Mouse (Mus musculus) hindbrain, embryonic 13.5 days (tissue): ENCODE measurements around the gene Commd1. TPM values are rescaled to one million over a fixed set of nuclear protein-coding genes. Genes with fewer than 3 reads are reported as not detected.

Source experiments
- ATAC-seq: fragments of 200-750 bp; cut with Nextera tagmentation; 2 replicates; pipeline ENCODE4 v1.8.0; 2017; ENCODE audit warnings: moderate TSS enrichment; ENCODE audit not compliant: low FRiP score
- H3K27ac ChIP-seq: fragments of 300-500 bp; sonication (generic); 2 replicates; pipeline ENCODE4 v1.5.1; 2015; ENCODE audit warnings: inconsistent platforms, mild to moderate bottlenecking, moderate library complexity
- H3K27me3 ChIP-seq: fragments of 300-500 bp; sonication (generic); 2 replicates; pipeline ENCODE4 v1.6.1; 2015; ENCODE audit warnings: mild to moderate bottlenecking, inconsistent platforms
- H3K36me3 ChIP-seq: fragments of 300-500 bp; sonication (generic); 2 replicates; pipeline ENCODE4 v1.6.1; 2015; ENCODE audit warnings: mild to moderate bottlenecking, inconsistent platforms
- H3K4me1 ChIP-seq: fragments of 300-500 bp; sonication (generic); replicated peaks from 2 replicates; pipeline ENCODE4 v1.6.1; 2015; ENCODE audit warnings: inconsistent platforms
- H3K4me2 ChIP-seq: fragments of 300-500 bp; sonication (generic); 2 replicates; pipeline ENCODE4 v1.6.1; 2015; ENCODE audit warnings: inconsistent platforms, mild to moderate bottlenecking, moderate library complexity
- H3K4me3 ChIP-seq: fragments of 300-500 bp; sonication (generic); 2 replicates; pipeline ENCODE4 v1.5.1; 2015; ENCODE audit warnings: mild to moderate bottlenecking, inconsistent platforms
- H3K9ac ChIP-seq: fragments of 300-500 bp; sonication (generic); 2 replicates; pipeline ENCODE4 v1.6.1; 2015; ENCODE audit warnings: mild to moderate bottlenecking, inconsistent platforms
- H3K9me3 ChIP-seq: fragments of 300-500 bp; sonication (generic); 2 replicates; pipeline ENCODE4 v1.6.1; 2016; ENCODE audit warnings: inconsistent platforms
- WGBS: fragments of 180-500 bp; shearing (Covaris S2); methylation state at CpG from one replicate; pipeline ENCODE4 v1.1.7; 2015; 5-methylcytosine and 5-hydroxymethylcytosine counted together
- polyA plus RNA-seq: library from polyadenylated mRNA; unstranded; fragments of >200 nt; fragmentation: Nextera tagmentation; extraction: Ambion mirVana; gene quantifications from 2 replicates; pipeline ENCODE4 v1.2.1, GENCODE M21; 2015

Gene Commd1
- polyA plus RNA-seq, 1 experiment from 2014 or later: 301 TPM

DNA sequence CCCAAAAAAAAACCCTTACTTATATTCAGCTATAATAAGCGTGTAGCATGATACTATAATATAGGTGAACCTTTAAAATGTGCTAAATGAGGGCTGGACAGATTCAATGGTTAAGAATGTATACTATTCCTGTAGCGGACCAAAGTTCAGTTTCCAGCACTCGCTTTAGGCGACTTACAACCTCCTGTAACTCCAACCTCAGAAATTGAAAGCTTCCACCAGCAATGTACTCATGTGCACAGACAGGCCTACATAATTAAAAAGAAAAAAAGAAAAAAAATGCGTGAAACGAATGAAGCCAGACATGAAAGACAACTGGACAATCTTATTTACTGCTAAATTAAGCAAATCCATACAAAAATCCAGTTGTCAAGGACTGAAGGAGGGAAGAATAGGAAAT, 664 bp upstream of the Commd1 start:
- Histone ChIP-seq H3K36me3 (peaks cover 6% of the 10 kb centered on the region; the same call in 1 of the 2 replicates), H3K9me3 (no peaks in the 10 kb centered on the region), H3K27me3 (no peaks in the 10 kb centered on the region), H3K4me3 (no peak overlapping the region), H3K4me1 (peaks cover 32% of the 10 kb centered on the region), H3K4me2 (peak overlapping the region; percentile 86; the same call in 1 of the 2 replicates), H3K27ac (no peak overlapping the region), H3K9ac (no peak overlapping the region)
- no peak for ATAC-seq
- WGBS: 79% methylated on average over 6 of the region's 6 CpGs

DNA sequence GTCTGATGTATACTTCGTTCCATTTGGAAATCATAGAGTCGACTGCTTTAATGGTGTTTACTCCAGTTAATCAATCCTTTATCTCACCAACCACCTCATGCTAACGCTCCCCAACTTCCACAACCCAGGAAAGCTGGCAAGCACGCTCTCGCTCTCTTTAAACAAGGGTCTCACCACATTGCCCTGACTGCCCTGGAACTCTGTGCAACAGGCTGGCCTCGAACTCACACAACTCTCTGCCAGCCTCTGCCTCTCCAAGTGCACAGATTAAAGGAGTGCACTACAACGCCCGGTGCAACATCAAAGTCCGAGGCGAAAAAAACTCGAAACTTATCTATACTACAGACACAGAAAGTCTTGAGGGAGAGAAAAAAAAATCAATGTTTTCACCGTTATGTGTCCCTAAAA, 635 bp downstream of the Commd1 start:
- peak overlapping the region; percentile 94 for H3K27ac ChIP-seq
- H3K36me3 ChIP-seq: peaks cover 12% of the 10 kb centered on the region
- peak overlapping the region; percentile 64 for H3K4me3 ChIP-seq
- WGBS: 5% methylated on average over 12 of the region's 12 CpGs
- peaks cover 44% of the 10 kb centered on the region for H3K4me1 ChIP-seq
- peak; percentile 56 for ATAC-seq
- peak overlapping the region; percentile 86 for H3K4me2 ChIP-seq
- no peaks in the 10 kb centered on the region for H3K27me3 ChIP-seq
- H3K9ac ChIP-seq: peak overlapping the region; percentile 82
- no peaks in the 10 kb centered on the region for H3K9me3 ChIP-seq

DNA sequence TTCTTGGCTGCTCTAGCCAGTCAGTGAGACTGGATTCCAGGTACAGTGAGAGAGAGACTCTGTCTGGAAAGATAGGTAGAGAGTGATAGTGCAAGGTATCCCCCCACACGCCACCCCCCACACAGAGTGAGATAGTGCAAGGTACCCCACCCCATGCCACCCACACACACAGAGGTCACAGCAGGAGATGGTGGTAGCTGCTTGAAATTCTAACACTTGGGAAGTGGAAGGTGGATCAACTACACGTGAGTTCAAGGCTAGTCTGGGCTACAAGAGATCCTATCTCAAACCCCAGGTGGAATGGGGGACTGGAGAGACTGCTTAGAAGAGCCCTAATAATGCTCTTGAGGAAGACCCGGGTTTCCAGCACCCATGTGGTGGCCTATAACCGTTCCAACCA, 1.1 kb downstream of the Commd1 start:
- peak overlapping the region; percentile 86 for H3K4me2 ChIP-seq
- peak overlapping the region; percentile 94; the same call in 1 of the 2 replicates for H3K27ac ChIP-seq
- 0 out of 2 replicates have a peak, but pooled peaks have one; percentile 2 for ATAC-seq
- no peaks in the 10 kb centered on the region for H3K27me3 ChIP-seq
- no peaks in the 10 kb centered on the region for H3K9me3 ChIP-seq
- peak overlapping the region; percentile 64 for H3K4me3 ChIP-seq
- peaks cover 14% of the 10 kb centered on the region for H3K36me3 ChIP-seq
- peak overlapping the region; percentile 82 for H3K9ac ChIP-seq
- H3K4me1 ChIP-seq: peaks cover 49% of the 10 kb centered on the region
- 48% methylated on average over 4 of the region's 4 CpGs for WGBS

DNA sequence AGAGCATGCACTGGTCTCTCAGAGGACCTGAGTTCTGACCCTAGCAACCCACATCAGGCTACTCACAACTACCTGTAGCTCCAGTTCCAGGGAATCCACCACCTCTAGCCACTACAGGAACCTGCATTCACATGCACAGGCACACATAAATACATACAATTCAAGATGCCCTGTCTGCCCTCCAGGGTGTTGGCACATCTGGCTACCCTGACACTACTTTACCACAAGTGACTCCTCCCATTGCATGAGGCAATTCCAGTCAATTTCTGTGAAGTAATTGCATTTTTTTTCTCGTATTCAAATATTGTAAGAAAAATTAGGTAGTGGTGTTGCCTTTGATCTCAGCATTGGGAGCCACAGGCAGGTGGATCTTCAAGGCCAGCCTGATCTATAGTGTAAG, 3.0 kb downstream of the Commd1 start:
- no peak overlapping the region for H3K27ac ChIP-seq

DNA sequence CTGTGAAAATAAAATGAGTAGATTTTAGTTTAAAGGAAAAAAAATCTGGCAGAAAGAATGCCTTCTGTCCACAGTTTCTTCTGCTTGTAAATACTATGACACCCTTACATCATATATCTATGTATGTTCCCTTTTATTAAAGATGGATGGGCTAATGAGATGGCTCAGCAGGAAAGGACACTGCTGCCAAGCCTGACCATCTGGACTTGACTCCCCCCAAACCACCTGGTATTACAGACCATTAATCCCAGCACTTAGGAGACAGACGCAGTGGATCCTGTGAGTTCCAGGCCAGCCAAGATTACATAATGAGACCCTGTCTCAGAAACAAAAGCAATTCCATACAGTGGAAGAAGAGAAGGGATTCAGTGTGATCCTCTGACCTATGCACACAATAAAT, 3.5 kb downstream of the Commd1 start:
- H3K27ac ChIP-seq: no peak overlapping the region
- H3K36me3 ChIP-seq: peaks cover 22% of the 10 kb centered on the region
- H3K9me3 ChIP-seq: 0 out of 2 replicates have a peak, but pooled peaks cover 3% of the 10 kb centered on the region
- H3K4me1 ChIP-seq: peaks cover 67% of the 10 kb centered on the region
- no peak overlapping the region for H3K4me3 ChIP-seq
- no peak overlapping the region for H3K9ac ChIP-seq
- no peaks in the 10 kb centered on the region for H3K27me3 ChIP-seq
- WGBS: 57% methylated on average over 1 of the region's 1 CpGs
- ATAC-seq: no peak
- no peak overlapping the region for H3K4me2 ChIP-seq

More for the DNA sequence above, 3.0 kb downstream of the Commd1 start:
- Histone ChIP-seq H3K4me1 (peaks cover 62% of the 10 kb centered on the region), H3K36me3 (peaks cover 17% of the 10 kb centered on the region), H3K9ac (no peak overlapping the region), H3K4me3 (no peak overlapping the region), H3K9me3 (no peaks in the 10 kb centered on the region), H3K4me2 (no peak overlapping the region), H3K27me3 (no peaks in the 10 kb centered on the region)
- no peak for ATAC-seq
- 93% methylated on average over 1 of the region's 1 CpGs for WGBS

DNA sequence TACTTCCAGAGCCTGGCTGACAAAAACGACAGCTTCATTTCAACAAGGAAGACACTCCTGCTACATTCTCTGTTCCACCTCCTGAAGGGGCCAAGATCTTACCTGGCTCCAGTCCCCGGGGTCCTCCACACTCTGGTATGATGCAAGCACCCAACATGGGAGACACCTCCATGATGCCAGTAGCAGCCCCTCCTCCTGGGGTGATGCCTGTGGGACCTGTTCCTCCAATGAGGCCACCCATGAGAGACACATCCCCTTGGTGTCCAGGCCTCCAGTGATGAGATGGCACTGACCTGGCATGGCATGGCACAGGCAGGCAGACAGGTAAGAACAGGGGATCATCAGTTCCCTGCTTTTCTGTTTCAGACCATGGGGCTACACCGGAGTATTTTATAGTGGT, 4.0 kb downstream of the Commd1 start:
- Histone ChIP-seq H3K4me1 (peaks cover 67% of the 10 kb centered on the region), H3K27me3 (no peaks in the 10 kb centered on the region), H3K36me3 (peaks cover 27% of the 10 kb centered on the region), H3K27ac (no peak overlapping the region), H3K9ac (no peak overlapping the region), H3K4me3 (no peak overlapping the region), H3K4me2 (no peak overlapping the region), H3K9me3 (peaks cover 4% of the 10 kb centered on the region; the same call in 1 of the 2 replicates)
- ATAC-seq: no peak
- 96% methylated on average over 3 of the region's 3 CpGs for WGBS

DNA sequence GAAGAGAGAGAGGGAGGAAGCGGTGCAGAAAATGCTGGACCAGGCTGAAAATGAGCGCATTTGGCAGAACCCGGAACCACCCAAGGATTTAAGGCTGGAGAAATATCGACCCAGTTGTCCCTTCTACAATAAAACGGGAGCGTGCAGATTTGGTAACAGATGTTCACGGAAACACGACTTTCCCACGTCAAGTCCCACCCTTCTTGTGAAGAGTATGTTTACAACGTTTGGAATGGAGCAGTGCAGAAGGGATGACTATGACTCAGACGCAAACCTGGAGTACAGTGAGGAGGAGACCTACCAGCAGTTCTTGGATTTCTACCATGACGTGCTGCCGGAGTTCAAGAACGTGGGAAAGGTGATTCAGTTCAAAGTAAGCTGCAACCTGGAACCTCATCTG, 8.6 kb downstream of the Commd1 start:
- WGBS: 50% methylated on average over 14 of the region's 14 CpGs

DNA sequence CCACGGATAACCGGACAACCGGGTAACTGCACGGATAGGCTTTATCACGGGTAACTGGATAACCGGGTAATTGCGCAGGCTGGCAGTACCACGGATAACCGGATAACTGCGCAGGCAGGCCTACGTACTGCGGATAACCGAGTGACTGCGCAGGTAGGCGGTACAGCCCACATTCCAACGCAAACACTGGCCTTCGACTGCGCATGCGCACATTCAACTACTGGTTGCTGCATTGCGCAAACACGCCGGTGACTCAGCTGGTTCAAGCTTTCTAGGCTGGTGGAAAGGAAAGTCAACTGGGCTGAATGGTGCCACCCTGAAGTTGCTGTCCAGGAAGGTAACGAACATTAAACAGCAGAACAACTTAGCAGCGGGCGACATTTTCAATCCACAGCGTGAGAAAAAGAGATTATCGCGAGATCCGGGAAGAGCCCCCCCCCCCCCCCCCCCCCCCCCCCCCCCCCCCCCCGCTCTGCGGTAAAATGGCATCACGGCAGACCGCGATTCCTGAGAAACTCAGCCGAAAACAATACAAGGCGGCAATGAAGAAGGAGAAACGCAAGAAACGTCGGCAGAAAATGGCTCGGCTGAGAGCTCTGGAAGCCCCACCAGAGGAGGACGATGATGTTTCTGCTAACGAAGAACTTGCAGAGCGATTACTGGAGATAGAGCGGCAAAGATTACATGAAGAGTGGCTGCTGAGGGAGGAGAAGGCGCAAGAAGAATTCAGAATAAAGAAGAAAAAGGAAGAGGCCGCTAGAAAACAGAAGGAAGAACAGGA, 9.2 kb downstream of the Commd1 start:
- peak; percentile 67 for ATAC-seq

More for the DNA sequence above, 8.6 kb downstream of the Commd1 start:
- Histone ChIP-seq H3K27ac (peak overlapping the region; percentile 80), H3K4me3 (peak overlapping the region; percentile 50), H3K9me3 (peaks cover 18% of the 10 kb centered on the region), H3K27me3 (no peaks in the 10 kb centered on the region), H3K9ac (peak overlapping the region; percentile 72), H3K4me1 (peaks cover 41% of the 10 kb centered on the region), H3K36me3 (peaks cover 37% of the 10 kb centered on the region), H3K4me2 (peak overlapping the region; percentile 70)
- no peak for ATAC-seq

DNA sequence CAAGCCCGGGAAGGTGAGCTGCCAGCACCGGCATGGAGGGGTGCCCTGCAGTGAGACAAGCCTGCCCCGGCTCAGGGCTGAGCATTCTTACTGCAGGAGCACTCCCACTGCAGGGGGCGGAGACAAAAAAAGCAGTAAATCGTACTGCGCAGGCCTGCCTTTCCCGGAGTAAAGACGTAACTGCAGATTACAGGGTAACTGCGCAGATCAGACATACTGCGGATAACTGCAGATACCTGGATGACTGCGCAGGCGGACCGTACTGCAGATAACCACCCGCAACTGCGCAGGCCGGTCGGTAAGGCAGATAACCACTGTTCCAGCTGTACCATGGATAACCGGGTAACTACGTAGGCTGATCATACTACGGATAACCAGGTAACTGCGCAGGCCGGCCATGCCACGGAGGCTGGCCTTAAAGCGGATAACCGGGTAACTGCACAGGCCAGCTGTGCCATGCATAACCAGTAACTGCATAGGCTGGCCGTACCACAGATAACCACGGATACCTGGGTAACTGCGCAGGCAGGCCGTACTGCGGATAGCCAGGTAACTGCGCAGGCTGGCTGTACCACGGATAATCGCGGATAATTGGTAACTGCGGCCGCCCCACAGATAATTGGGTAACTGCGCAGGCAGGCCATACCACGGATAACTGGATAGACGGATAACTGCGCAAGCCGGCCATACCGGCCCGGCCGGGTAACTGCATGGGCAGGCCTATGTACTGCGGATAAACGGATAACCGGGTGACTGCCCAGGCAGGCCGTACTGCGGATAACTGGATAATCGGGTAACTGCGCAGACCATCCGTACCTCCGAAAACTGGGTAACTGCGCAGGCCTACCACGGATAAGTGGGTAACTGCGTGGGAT, 10.1 kb downstream of the Commd1 start, which contains the start of gene Zrsr1:
Gene Zrsr1 (plus strand): TSS at position 171 of the 875 bp plus-strand sequence.
- peaks cover 31% of the 10 kb centered on the region for H3K36me3 ChIP-seq
- H3K27ac ChIP-seq: peak within 1 kb of the TSS; percentile 81
- 51% methylated on average over 56 of the region's 56 CpGs for WGBS
- H3K9ac ChIP-seq: peak within 1 kb of the TSS; percentile 70
- peak within 1 kb of the TSS; percentile 56 for H3K4me2 ChIP-seq
- peak within 1 kb of the TSS; percentile 50 for H3K4me3 ChIP-seq
- peaks cover 29% of the 10 kb centered on the region for H3K4me1 ChIP-seq
- H3K9me3 ChIP-seq: peaks cover 26% of the 10 kb centered on the region
- H3K27me3 ChIP-seq: no peaks in the 10 kb centered on the region
- ATAC-seq: peak; percentile 87

More for the DNA sequence above, 9.2 kb downstream of the Commd1 start:
- no peaks in the 10 kb centered on the region for H3K27me3 ChIP-seq
- peaks cover 36% of the 10 kb centered on the region for H3K4me1 ChIP-seq
- H3K9me3 ChIP-seq: peaks cover 18% of the 10 kb centered on the region
- peak overlapping the region; percentile 70 for H3K4me2 ChIP-seq
- peak overlapping the region; percentile 81 for H3K27ac ChIP-seq
- H3K4me3 ChIP-seq: peak overlapping the region; percentile 50
- H3K36me3 ChIP-seq: peaks cover 32% of the 10 kb centered on the region
- H3K9ac ChIP-seq: peak overlapping the region; percentile 72
- WGBS: 48% methylated on average over 45 of the region's 46 CpGs

DNA sequence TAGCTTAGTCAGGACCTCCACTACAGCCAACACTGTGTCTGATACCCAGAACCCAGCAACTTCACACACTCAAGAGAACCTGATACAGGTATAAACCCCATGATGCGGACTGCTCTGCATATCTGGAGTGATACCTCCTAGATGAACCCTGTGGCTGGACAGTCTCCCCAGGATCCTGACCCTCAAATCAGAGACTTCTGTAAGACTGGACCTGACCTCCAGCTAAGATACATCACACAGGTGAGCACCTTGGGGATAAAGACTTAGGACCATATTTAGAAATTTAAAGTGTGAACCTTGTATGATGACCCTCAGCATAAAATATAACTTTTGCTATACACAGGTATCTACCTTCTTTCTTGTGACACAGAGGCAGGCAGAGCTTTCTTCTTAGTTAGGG, 11.6 kb downstream of the Commd1 start:
- WGBS: 100% methylated on average over 1 of the region's 1 CpGs

DNA sequence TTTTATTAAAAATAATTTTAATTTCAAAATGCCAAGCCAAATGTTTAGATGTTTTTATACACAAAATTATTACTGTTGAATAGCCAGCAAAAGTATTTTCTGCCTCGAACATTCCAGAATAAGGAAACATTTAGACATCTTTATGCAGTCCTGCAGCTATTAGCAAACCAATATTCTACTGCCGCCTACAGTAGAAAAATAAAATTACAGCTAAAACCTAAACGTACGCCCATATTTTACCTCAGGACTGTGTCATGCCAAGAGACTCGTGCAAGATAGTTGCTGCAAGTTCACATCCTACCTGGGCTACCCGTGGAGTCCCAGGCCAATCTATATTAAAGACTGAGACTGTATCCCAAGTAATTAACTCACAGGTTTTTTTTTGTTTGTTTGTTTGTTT, 12.7 kb downstream of the Commd1 start:
- no peak overlapping the region for H3K9ac ChIP-seq

More for the DNA sequence above, 11.6 kb downstream of the Commd1 start:
- no peak overlapping the region for H3K9ac ChIP-seq
- H3K27me3 ChIP-seq: no peaks in the 10 kb centered on the region
- H3K4me2 ChIP-seq: no peak overlapping the region
- H3K27ac ChIP-seq: no peak overlapping the region
- H3K4me3 ChIP-seq: no peak overlapping the region
- H3K4me1 ChIP-seq: peaks cover 14% of the 10 kb centered on the region
- ATAC-seq: no peak
- H3K9me3 ChIP-seq: peaks cover 33% of the 10 kb centered on the region
- H3K36me3 ChIP-seq: peaks cover 32% of the 10 kb centered on the region

DNA sequence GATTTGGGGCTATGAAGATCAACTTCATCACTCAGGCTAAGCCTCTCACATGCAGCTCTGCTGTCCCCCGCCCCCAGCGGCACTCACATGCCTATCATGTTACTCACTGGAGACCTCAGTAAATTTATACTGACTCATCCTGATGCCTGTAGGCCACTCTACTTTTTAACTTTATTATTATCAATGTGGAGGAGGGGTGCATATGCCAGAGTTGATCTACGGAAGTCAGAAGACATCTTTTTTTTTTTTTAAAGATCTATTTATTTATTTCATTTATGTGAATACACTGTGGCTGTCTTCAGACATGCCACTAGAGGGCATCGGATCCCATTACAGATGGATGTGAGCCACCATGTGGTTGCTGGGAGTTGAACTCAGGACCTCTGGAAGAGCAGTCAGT, 16.7 kb downstream of the Commd1 start:
- peaks cover 15% of the 10 kb centered on the region for H3K9me3 ChIP-seq
- no peaks in the 10 kb centered on the region for H3K4me1 ChIP-seq
- no peak overlapping the region for H3K9ac ChIP-seq

More for the DNA sequence above, 12.7 kb downstream of the Commd1 start:
- Histone ChIP-seq H3K27ac (no peak overlapping the region), H3K9me3 (peaks cover 33% of the 10 kb centered on the region), H3K4me1 (peaks cover 8% of the 10 kb centered on the region), H3K27me3 (no peaks in the 10 kb centered on the region), H3K4me3 (no peak overlapping the region), H3K36me3 (peaks cover 32% of the 10 kb centered on the region), H3K4me2 (no peak overlapping the region)
- ATAC-seq: no peak
- WGBS: 72% methylated on average over 6 of the region's 6 CpGs

More for the DNA sequence above, 16.7 kb downstream of the Commd1 start:
- ATAC-seq: no peak
- Histone ChIP-seq H3K27me3 (no peaks in the 10 kb centered on the region), H3K4me3 (no peak overlapping the region), H3K4me2 (no peak overlapping the region), H3K27ac (no peak overlapping the region), H3K36me3 (peaks cover 14% of the 10 kb centered on the region; the same call in 1 of the 2 replicates)
- 84% methylated on average over 4 of the region's 4 CpGs for WGBS
